Mouse (Mus musculus) cortical plate, adult 2 months (tissue): ENCODE data around the gene Gm45234. TPM values are rescaled to one million over a fixed set of nuclear protein-coding genes. Genes with fewer than 3 reads are reported as not detected.

Experiments
- H3K27ac ChIP-seq: fragments of 200-500 bp; 2 replicates; pipeline ENCODE4 v1.5.1; 2012; ENCODE audit warnings: low read length, control low read depth, inconsistent platforms; ENCODE audit not compliant: insufficient read depth
- H3K4me1 ChIP-seq: fragments of 200-500 bp; 2 replicates; pipeline ENCODE4 v1.6.1; 2011; ENCODE audit warnings: low read length; ENCODE audit not compliant: control insufficient read depth, insufficient read depth
- H3K4me3 ChIP-seq: fragments of 200-500 bp; 2 replicates; pipeline ENCODE4 v1.5.1; 2011; ENCODE audit warnings: mild to moderate bottlenecking, low read length, control low read depth; ENCODE audit not compliant: insufficient read depth
- CTCF ChIP-seq: fragments of 200-500 bp; IDR thresholded peaks from 2 replicates; pipeline ENCODE4 v1.5.1; 2011; ENCODE audit warnings: mild to moderate bottlenecking, control low read depth, low read length; ENCODE audit not compliant: insufficient read depth; ENCODE audit errors: extremely low read depth
- POLR2A ChIP-seq: fragments of 200-500 bp; IDR thresholded peaks from 2 replicates; pipeline ENCODE4 v1.6.1; 2011; ENCODE audit warnings: mild to moderate bottlenecking, low read length, control low read depth; ENCODE audit not compliant: insufficient read depth; ENCODE audit errors: extremely low read depth
- polyA plus RNA-seq: library from polyadenylated mRNA; depleted of rRNA; stranded (reverse); fragments of >200 nt; gene quantifications from 2 replicates; pipeline ENCODE4 v1.2.3, GENCODE M21; 2012

Gm45234 gene
- polyA plus RNA-seq, 1 experiment: not detected

DNA sequence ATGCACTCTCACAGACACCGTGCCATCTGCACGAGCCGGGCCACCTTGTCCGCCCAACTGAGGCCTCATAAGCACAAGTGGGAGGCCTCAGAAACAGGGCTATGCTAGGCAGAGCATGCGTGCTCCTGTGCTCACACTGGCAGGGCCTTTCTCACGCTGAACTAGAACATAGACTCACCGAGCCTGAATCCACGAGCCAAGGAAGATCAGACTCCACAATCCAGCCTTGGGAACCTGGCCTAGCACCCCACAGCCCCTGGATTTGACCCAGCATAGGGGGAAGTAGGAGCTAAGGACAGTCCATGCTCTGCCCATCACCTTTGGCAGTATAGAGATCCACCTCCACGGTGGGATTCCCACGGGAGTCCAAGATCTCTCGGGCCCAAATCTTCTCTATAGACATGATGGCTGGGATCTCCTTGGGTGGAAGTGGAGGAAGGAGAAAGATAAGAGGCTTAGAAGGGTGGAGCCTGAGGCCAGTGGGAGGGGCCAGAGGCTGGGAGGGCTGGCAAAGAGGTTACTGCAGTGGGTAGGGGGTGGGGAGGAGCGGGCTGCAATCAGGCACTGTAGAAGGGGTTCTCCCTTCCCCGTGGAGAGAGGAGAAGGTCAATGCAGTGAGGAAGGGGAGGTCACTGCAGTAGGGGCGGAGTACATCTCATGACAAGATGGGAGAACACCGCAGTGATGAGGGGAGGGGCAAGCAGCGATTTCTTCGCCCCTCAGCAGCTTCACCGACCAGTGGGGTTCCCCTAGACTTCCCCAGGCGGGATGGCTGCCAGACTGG lies 12.3 kb upstream of the Gm45234 start:
- peak overlapping the region; percentile 73 for H3K27ac ChIP-seq
- no peaks in the 10 kb centered on the region for H3K4me1 ChIP-seq
- H3K4me3 ChIP-seq: peak overlapping the region; percentile 96
- TF ChIP-seq CTCF (no peak), POLR2A (peak; percentile 74; the same call in 1 of the 2 replicates)

DNA sequence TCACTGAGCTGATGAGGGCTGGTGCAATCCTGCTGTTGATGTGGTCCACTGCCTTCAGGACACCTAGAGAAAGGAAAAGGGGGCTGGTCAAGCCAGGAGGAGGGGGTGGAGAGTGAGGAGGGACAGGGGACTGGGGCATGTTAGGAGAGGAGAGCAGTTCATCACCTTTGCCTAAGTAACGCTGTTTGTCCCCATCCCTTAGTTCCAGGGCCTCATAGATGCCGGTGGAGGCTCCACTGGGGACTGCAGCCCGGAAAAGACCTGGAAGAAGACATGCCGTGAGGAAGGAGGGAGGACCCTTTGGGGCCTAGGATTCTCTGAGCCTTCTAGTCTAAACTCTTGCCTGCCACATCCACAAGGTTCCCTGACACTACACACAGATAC lies 11.7 kb upstream of the Gm45234 start:
- Histone ChIP-seq H3K4me1 (no peaks in the 10 kb centered on the region), H3K4me3 (peak overlapping the region; percentile 96), H3K27ac (no peak overlapping the region)
- no peak for TF ChIP-seq POLR2A

DNA sequence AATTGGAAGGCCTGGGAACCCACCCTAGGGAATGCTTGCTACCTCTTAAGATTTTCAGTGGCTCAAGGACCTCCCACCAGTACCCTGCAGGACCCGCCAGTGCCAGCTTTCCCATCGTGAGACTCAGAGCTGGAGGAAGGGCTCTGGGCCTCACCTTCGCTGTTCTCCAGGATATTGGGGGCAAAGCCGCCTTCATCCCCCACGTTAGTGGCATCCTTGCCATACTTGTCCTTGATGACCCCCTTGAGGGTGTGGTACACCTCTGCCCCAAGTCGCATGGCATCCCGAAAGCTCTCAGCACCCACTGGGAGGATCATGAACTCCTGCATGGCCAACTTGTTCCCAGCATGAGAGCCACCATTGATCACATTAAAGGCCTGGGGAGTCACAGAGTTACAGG lies 10.1 kb upstream of the Gm45234 start:
- Histone ChIP-seq H3K4me1 (no peaks in the 10 kb centered on the region), H3K27ac (no peak overlapping the region), H3K4me3 (no peak overlapping the region)
- TF ChIP-seq POLR2A (peak; percentile 15; the same call in 1 of the 2 replicates), CTCF (no peak)

DNA sequence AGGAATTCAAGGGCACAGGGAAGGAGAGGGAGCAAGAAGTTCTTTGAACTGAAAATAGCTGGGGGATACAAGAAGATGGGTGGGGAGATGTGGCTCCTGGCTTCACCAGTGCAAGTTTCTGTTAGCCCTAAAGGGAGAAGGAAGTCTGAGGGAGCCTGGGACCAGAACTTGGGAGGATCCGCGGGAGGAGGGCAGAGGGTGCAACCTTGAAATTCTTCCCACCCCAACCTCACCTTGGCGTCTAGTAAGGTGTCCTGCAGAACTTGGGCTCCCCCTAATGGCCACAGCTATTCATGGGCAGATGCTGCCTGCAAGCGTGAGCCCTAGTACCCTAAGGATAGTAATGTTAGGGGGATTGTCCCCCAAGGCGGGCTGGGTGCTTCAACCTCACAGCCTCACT lies 3.4 kb upstream of the Gm45234 start:
- peak; percentile 90 for TF ChIP-seq CTCF
- TF ChIP-seq POLR2A: peak; percentile 68; the same call in 1 of the 2 replicates
- Histone ChIP-seq H3K27ac (peak overlapping the region; percentile 20; the same call in 1 of the 2 replicates), H3K4me1 (peaks cover 4% of the 10 kb centered on the region), H3K4me3 (no peak overlapping the region)

DNA sequence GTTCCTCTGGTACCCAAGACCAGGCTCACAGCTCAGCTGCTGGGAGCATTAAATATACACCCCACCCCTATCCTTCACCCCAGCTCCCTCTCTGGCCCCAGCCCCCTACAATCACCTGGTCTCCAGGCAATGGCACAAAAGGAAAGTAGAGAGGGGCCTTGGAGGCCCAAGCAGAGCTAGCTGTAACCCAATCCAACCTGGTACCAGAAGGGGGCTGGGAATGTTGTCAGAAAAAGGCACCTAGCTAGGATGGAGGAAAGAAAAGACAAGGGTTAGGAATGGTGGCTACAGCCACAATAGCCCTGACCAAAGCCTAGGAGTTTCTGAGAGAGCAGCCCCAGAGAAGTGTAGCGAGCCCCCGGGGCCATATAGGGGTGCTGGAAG lies 3.0 kb upstream of the Gm45234 start:
- Histone ChIP-seq H3K4me3 (no peak overlapping the region), H3K4me1 (peaks cover 4% of the 10 kb centered on the region), H3K27ac (peak overlapping the region; percentile 20)
- TF ChIP-seq CTCF (no peak), POLR2A (no peak)

DNA sequence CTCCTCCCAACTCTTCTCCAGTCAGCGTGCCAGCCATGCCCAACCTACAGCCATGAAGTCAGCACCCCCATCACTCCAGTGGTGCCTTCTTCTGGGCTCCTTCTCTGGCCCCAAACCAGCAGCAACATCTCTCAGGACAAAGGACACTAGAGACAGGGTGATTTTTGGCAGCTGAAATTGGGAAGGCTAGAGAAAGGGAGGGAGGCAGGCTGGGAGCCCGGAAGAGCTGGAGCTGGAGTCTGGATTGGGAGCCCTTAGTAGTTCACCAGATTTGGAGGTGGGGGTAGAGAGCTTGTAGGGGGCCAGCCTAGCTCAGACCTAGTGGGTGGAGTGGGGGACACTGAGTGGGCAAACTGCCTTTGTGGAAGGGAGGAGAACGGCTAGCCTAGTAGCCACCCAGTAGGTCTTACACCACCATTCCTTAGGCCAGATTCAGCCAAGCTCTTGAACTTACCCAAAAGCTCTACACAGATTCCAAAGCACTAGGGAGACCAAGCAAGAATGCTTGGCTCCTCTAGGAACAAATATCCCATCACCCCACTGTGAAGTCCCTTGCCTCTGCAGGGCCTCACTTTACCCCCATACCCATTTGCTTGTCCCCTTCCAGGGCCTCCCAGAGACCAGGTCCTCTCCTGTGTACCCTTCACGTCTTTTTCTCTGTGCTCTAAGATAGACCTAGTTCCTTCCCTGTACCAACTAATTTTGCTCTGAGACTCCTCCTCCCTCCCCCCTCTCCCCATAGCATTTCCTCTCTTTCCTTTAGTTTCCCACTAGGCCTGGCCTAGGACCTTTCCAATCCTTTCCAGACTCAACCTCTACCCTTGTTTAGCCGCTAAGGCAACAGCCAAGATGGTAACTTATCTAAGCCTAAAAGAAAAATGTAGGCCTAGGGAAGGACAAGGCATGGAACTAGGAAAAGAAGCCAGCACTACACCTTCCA lies 2.4 kb upstream of the Gm45234 start:
- Histone ChIP-seq H3K4me3 (peak overlapping the region; percentile 85; the same call in 1 of the 2 replicates), H3K4me1 (peaks cover 6% of the 10 kb centered on the region), H3K27ac (peak overlapping the region; percentile 76)
- TF ChIP-seq POLR2A (peak; percentile 24; the same call in 1 of the 2 replicates), CTCF (no peak)

DNA sequence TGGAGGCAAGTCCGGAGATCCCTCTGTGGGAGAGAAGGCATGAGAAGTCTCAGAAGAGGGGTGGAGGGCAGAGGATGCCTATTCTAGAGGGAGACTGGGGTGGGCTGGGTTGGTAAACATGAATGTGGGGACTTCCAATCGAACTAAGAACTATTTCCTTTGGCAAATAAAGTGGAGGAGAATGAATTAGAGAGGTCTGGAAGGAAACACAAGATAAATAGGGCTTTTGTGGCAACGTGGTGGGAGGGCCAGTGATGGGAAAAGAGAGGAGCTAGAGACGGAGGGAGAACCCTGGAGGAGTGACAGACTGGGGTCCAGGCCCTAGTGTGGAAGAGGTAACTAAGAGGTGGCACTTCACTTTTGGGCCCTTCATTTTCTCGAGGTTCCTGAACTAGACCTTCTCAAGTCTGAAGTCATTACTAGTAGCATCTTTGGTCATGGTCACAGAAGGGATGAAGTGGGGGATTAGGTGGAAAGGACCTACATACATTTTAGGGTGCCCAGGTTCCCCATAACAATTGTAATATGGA lies 1.6 kb upstream of the Gm45234 start:
- TF ChIP-seq POLR2A (no peak), CTCF (no peak)
- Histone ChIP-seq H3K4me3 (peak overlapping the region; percentile 85), H3K4me1 (peaks cover 6% of the 10 kb centered on the region), H3K27ac (peak overlapping the region; percentile 76)

DNA sequence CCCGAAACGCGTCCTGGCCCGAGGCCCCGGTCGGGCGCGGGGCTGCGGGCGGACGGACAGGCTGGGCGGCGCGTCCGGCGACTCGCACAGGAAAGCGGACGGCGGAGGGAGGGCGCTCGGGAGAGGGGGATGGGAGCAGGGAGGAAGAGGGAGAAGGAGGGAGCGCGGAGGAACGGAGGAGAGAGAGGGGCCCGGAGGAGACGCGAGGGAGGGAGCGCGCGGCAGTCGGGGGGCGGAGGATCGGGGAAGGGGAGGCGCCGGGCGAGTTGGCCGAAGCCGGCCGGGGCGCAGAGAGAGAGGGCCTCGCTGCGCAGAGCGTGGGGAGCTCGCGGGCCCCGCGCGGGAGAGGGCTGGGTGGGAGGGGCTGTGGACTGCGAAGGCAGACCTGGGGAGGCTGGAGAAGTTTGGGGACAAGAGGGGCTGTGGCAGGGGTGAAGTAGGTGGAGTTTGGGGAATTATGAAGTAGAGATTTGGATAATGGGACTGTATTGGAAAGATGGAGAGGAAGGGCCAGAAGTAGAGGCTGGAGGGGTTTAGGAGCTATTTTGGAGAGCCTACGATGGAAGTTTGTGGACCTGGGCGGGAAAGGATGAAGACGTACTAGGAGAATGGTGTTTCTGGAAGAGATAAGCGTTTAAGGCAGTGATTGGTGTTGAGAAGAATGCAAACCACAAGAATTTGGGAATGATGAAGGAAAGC lies 980 bp upstream of the Gm45234 start:
- peak overlapping the region; percentile 75 for H3K27ac ChIP-seq
- H3K4me3 ChIP-seq: peak overlapping the region; percentile 85
- H3K4me1 ChIP-seq: peaks cover 6% of the 10 kb centered on the region
- TF ChIP-seq POLR2A (0 out of 2 replicates have a peak, but pooled peaks have one; percentile 16), CTCF (no peak)

DNA sequence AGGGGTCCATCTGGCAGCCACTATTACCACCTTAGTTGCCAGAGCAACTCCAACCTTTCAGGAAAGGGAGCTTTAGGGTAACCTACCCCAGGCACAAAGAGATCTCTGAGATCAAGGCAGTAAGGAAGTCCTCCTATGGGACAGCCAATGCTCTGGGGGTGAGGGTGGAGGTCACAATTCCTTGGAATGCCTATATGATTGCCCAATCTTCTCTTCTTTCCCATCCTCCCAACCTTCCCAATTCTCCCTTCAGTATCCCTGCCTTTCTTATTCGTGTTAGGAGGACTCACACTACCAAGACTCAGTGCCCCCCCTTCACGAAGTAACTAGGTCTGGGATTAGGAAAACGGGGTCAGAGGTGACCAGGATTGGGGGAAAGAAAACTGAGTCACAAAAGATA lies 515 bp downstream of the Gm45234 start:
- H3K4me1 ChIP-seq: peaks cover 6% of the 10 kb centered on the region
- H3K27ac ChIP-seq: peak overlapping the region; percentile 49
- no peak for TF ChIP-seq CTCF
- TF ChIP-seq POLR2A: no peak
- peak overlapping the region; percentile 85 for H3K4me3 ChIP-seq
